Mouse (Mus musculus) heart, embryonic 16.5 days (tissue): ENCODE measurements around the gene Asb15. TPM values are rescaled to one million over a fixed set of nuclear protein-coding genes. Genes with fewer than 3 reads are reported as not detected.

Experiments used
- ATAC-seq: fragments of 200-750 bp; cut with Nextera tagmentation; replicated peaks from 2 replicates; pipeline ENCODE4 v1.8.0; 2017; ENCODE audit warnings: moderate number of reproducible peaks; ENCODE audit not compliant: insufficient read depth, low FRiP score; ENCODE audit errors: extremely low read depth
- H3K27ac ChIP-seq: fragments of 300-500 bp; sonication (generic); 2 replicates; pipeline ENCODE4 v1.5.1; 2014; ENCODE audit warnings: mild to moderate bottlenecking, low read length, control low read depth, moderate library complexity
- H3K27me3 ChIP-seq: fragments of 300-500 bp; sonication (generic); 2 replicates; pipeline ENCODE4 v1.6.1; 2014; ENCODE audit warnings: low read length, mixed read lengths; ENCODE audit not compliant: control insufficient read depth, insufficient read depth
- H3K36me3 ChIP-seq: fragments of 300-500 bp; sonication (generic); 2 replicates; pipeline ENCODE4 v1.6.1; 2014; ENCODE audit not compliant: control insufficient read depth, insufficient read depth
- H3K4me1 ChIP-seq: fragments of 300-500 bp; sonication (generic); 2 replicates; pipeline ENCODE4 v1.6.1; 2014; ENCODE audit warnings: low read length, mixed read lengths; ENCODE audit not compliant: control insufficient read depth, insufficient read depth
- H3K4me2 ChIP-seq: fragments of 300-500 bp; sonication (generic); 2 replicates; pipeline ENCODE4 v1.6.1; 2014; ENCODE audit warnings: low read depth, mild to moderate bottlenecking, control low read depth, low read length
- H3K4me3 ChIP-seq: fragments of 300-500 bp; sonication (generic); 2 replicates; pipeline ENCODE4 v1.5.1; 2014; ENCODE audit warnings: mild to moderate bottlenecking, control low read depth, low read length
- H3K9ac ChIP-seq: fragments of 300-500 bp; sonication (generic); 2 replicates; pipeline ENCODE4 v1.6.1; 2014; ENCODE audit warnings: low read length, control low read depth
- H3K9me3 ChIP-seq: fragments of 300-500 bp; sonication (generic); replicated peaks from 2 replicates; pipeline ENCODE4 v1.6.1; 2016; ENCODE audit warnings: low read length; ENCODE audit not compliant: control insufficient read depth
- WGBS: fragments of 180-500 bp; shearing (Covaris S2); extraction: QIAGEN DNeasy Blood & Tissue Kit; methylation state at CpG from one replicate; pipeline ENCODE4 v1.1.7; 2014; 5-methylcytosine and 5-hydroxymethylcytosine counted together
- polyA plus RNA-seq: library from polyadenylated mRNA; unstranded; fragments of >200 nt; fragmentation: Nextera tagmentation; extraction: Ambion mirVana; gene quantifications from 2 replicates; pipeline ENCODE4 v1.2.1, GENCODE M21; 2015

Asb15 gene
- polyA plus RNA-seq, 1 experiment from 2014 or later = 0.93 TPM

- WGBS = 42% methylated on average over 4 of the region's 4 CpGs
- no peak overlapping the region for H3K4me2 ChIP-seq
- H3K27me3 ChIP-seq = no peaks in the 10 kb centered on the region
- H3K4me3 ChIP-seq = no peak overlapping the region
- H3K4me1 ChIP-seq = peaks cover 27% of the 10 kb centered on the region
- H3K27ac ChIP-seq = no peak overlapping the region
- no peaks in the 10 kb centered on the region for H3K9me3 ChIP-seq
- H3K36me3 ChIP-seq = peaks cover 25% of the 10 kb centered on the region
- H3K9ac ChIP-seq = no peak overlapping the region
- ATAC-seq = no peak
These were observed 80.2 kb downstream of the Asb15 start for GRCm38 (mm10) chr6:24608129-24608528.

- Histone ChIP-seq H3K36me3 (peaks cover 24% of the 10 kb centered on the region), H3K27me3 (no peaks in the 10 kb centered on the region), H3K9me3 (no peaks in the 10 kb centered on the region), H3K4me1 (peaks cover 27% of the 10 kb centered on the region), H3K9ac (no peak overlapping the region), H3K4me3 (no peak overlapping the region), H3K27ac (peak overlapping the region; percentile 18; the same call in 1 of the 2 replicates), H3K4me2 (no peak overlapping the region)
- ATAC-seq = no peak
- 88% methylated on average over 3 of the region's 3 CpGs for WGBS
These were observed 80.7 kb downstream of the Asb15 start for GRCm38 (mm10) chr6:24608682-24609081.

GRCm38 (mm10) chr6:24609531-24609930, 81.6 kb downstream of the Asb15 start:
- Histone ChIP-seq H3K4me2 (no peak overlapping the region), H3K4me3 (no peak overlapping the region), H3K9me3 (no peaks in the 10 kb centered on the region), H3K36me3 (peaks cover 19% of the 10 kb centered on the region), H3K9ac (no peak overlapping the region), H3K4me1 (peaks cover 27% of the 10 kb centered on the region), H3K27me3 (no peaks in the 10 kb centered on the region), H3K27ac (no peak overlapping the region)
- ATAC-seq = no peak
- 55% methylated on average over 4 of the region's 4 CpGs for WGBS

- H3K27me3 ChIP-seq = no peaks in the 10 kb centered on the region
- H3K4me1 ChIP-seq = peaks cover 30% of the 10 kb centered on the region
- no peak for ATAC-seq
- 87% methylated on average over 4 of the region's 4 CpGs for WGBS
- H3K27ac ChIP-seq = no peak overlapping the region
- no peak overlapping the region for H3K9ac ChIP-seq
- no peaks in the 10 kb centered on the region for H3K9me3 ChIP-seq
- peaks cover 23% of the 10 kb centered on the region for H3K36me3 ChIP-seq
- H3K4me2 ChIP-seq = no peak overlapping the region
- H3K4me3 ChIP-seq = no peak overlapping the region
These were observed 82.4 kb downstream of the Asb15 start for GRCm38 (mm10) chr6:24610358-24610757.

- H3K4me2 ChIP-seq = no peak overlapping the region
- 50% methylated on average over 7 of the region's 7 CpGs for WGBS
- peak overlapping the region; percentile 56 for H3K27ac ChIP-seq
- no peak for ATAC-seq
- H3K4me1 ChIP-seq = peaks cover 25% of the 10 kb centered on the region
- H3K9me3 ChIP-seq = no peaks in the 10 kb centered on the region
- no peaks in the 10 kb centered on the region for H3K27me3 ChIP-seq
- no peak overlapping the region for H3K4me3 ChIP-seq
- peaks cover 30% of the 10 kb centered on the region for H3K36me3 ChIP-seq
- no peak overlapping the region for H3K9ac ChIP-seq
These were observed 84.3 kb downstream of the Asb15 start for GRCm38 (mm10) chr6:24612074-24612755.

- ATAC-seq = no peak
These were observed 85.4 kb downstream of the Asb15 start for GRCm38 (mm10) chr6:24613346-24613745.

GRCm38 (mm10) chr6:24613918-24614317, 86.0 kb downstream of the Asb15 start:
- Histone ChIP-seq H3K4me1 (peaks cover 15% of the 10 kb centered on the region), H3K9me3 (no peaks in the 10 kb centered on the region), H3K27ac (no peak overlapping the region), H3K27me3 (no peaks in the 10 kb centered on the region), H3K4me3 (no peak overlapping the region), H3K9ac (no peak overlapping the region), H3K36me3 (peaks cover 38% of the 10 kb centered on the region), H3K4me2 (no peak overlapping the region)
- ATAC-seq = no peak
- 82% methylated on average over 4 of the region's 4 CpGs for WGBS

More at GRCm38 (mm10) chr6:24613346-24613745, 85.4 kb downstream of the Asb15 start:
- Histone ChIP-seq H3K9ac (no peak overlapping the region), H3K4me3 (no peak overlapping the region), H3K36me3 (peaks cover 40% of the 10 kb centered on the region), H3K27ac (no peak overlapping the region), H3K27me3 (no peaks in the 10 kb centered on the region), H3K4me1 (peaks cover 15% of the 10 kb centered on the region), H3K4me2 (no peak overlapping the region), H3K9me3 (no peaks in the 10 kb centered on the region)
- 91% methylated on average over 6 of the region's 6 CpGs for WGBS

- ATAC-seq = no peak
- Histone ChIP-seq H3K4me3 (no peak overlapping the region), H3K9ac (no peak overlapping the region), H3K9me3 (no peaks in the 10 kb centered on the region), H3K4me1 (peaks cover 11% of the 10 kb centered on the region), H3K27me3 (no peaks in the 10 kb centered on the region), H3K27ac (no peak overlapping the region), H3K4me2 (no peak overlapping the region), H3K36me3 (peaks cover 33% of the 10 kb centered on the region)
- WGBS = 85% methylated on average over 4 of the region's 4 CpGs
These were observed 88.8 kb downstream of the Asb15 start for GRCm38 (mm10) chr6:24616746-24617145.

GRCm38 (mm10) chr6:24619285-24620045, 91.5 kb downstream of the Asb15 start:
- Histone ChIP-seq H3K27ac (no peak overlapping the region), H3K9me3 (no peaks in the 10 kb centered on the region), H3K36me3 (peaks cover 30% of the 10 kb centered on the region), H3K9ac (no peak overlapping the region), H3K4me3 (no peak overlapping the region), H3K4me1 (peaks cover 3% of the 10 kb centered on the region; the same call in 1 of the 2 replicates), H3K4me2 (no peak overlapping the region), H3K27me3 (no peaks in the 10 kb centered on the region)
- 0 out of 2 replicates have a peak, but pooled peaks have one; percentile 14 for ATAC-seq
- WGBS = 69% methylated on average over 6 of the region's 6 CpGs
